Mouse (Mus musculus) hindbrain, embryonic 16.5 days (tissue): ENCODE measurements at regions not wholly inside any gene's neighbourhood (a gene's known extent, or its start where the extent isn't known, plus 50 kb on each side); places are given as distances from the start of the nearest gene placed in this dataset.

Experiments
- ATAC-seq: fragments of 200-750 bp; cut with Nextera tagmentation; 2 replicates; pipeline ENCODE4 v1.8.0; 2017; ENCODE audit warnings: moderate TSS enrichment, moderate library complexity
- H3K27ac ChIP-seq: fragments of 300-500 bp; sonication (generic); 2 replicates; pipeline ENCODE4 v1.5.1; 2014; ENCODE audit warnings: low read depth, mild to moderate bottlenecking, control low read depth, low read length, moderate library complexity
- H3K27me3 ChIP-seq: fragments of 300-500 bp; sonication (generic); replicated peaks from 2 replicates; pipeline ENCODE4 v1.6.1; 2014; ENCODE audit warnings: low read length; ENCODE audit not compliant: control insufficient read depth, insufficient read depth
- H3K36me3 ChIP-seq: fragments of 300-500 bp; sonication (generic); 2 replicates; pipeline ENCODE4 v1.6.1; 2014; ENCODE audit warnings: mild to moderate bottlenecking, low read length, moderate library complexity, mixed read lengths; ENCODE audit not compliant: control insufficient read depth, insufficient read depth
- H3K4me1 ChIP-seq: fragments of 300-500 bp; sonication (generic); 2 replicates; pipeline ENCODE4 v1.6.1; 2014; ENCODE audit warnings: low read depth, low read length; ENCODE audit not compliant: control insufficient read depth, insufficient read depth
- H3K4me2 ChIP-seq: fragments of 300-500 bp; sonication (generic); 2 replicates; pipeline ENCODE4 v1.6.1; 2014; ENCODE audit warnings: mild to moderate bottlenecking, low read length, control low read depth, moderate library complexity
- H3K4me3 ChIP-seq: fragments of 300-500 bp; sonication (generic); 2 replicates; pipeline ENCODE4 v1.5.1; 2014; ENCODE audit warnings: mild to moderate bottlenecking, low read length, control low read depth, moderate library complexity
- H3K9ac ChIP-seq: fragments of 300-500 bp; sonication (generic); 2 replicates; pipeline ENCODE4 v1.6.1; 2014; ENCODE audit warnings: low read depth, mild to moderate bottlenecking, control low read depth, low read length, moderate library complexity
- H3K9me3 ChIP-seq: fragments of 300-500 bp; sonication (generic); 2 replicates; pipeline ENCODE4 v1.6.1; 2014; ENCODE audit warnings: mild to moderate bottlenecking, low read length, moderate library complexity; ENCODE audit not compliant: control insufficient read depth
- WGBS: fragments of 180-500 bp; shearing (Covaris S2); extraction: QIAGEN DNeasy Blood & Tissue Kit; methylation state at CpG from one replicate; pipeline ENCODE4 v1.1.7; 2014; 5-methylcytosine and 5-hydroxymethylcytosine counted together

DNA sequence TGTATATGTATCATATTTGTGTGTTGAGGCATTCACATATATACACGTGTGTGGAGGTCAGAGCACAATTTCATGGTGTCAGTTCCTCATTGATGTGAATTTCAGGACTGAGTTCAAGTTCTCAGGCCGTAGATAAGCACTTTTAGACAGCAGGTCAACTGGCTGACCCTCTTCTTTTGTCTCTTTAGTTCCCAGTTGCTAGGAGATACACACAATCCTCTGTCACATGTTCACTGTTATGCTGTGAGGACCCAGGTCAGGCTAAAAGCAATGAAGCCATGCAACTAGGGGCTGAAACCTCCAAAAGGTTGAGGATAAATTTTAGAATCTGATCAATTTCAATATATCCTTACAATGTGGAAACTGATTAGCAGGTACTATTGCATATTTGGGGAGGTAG, 783.5 kb downstream of the Galc start:
- Histone ChIP-seq H3K9ac (no peak overlapping the region), H3K4me3 (no peak overlapping the region), H3K4me2 (no peak overlapping the region), H3K4me1 (peaks cover 5% of the 10 kb centered on the region), H3K36me3 (no peaks in the 10 kb centered on the region), H3K9me3 (no peaks in the 10 kb centered on the region), H3K27me3 (no peaks in the 10 kb centered on the region), H3K27ac (no peak overlapping the region)
- no peak for ATAC-seq
- WGBS = 23% methylated on average over 2 of the region's 2 CpGs

DNA sequence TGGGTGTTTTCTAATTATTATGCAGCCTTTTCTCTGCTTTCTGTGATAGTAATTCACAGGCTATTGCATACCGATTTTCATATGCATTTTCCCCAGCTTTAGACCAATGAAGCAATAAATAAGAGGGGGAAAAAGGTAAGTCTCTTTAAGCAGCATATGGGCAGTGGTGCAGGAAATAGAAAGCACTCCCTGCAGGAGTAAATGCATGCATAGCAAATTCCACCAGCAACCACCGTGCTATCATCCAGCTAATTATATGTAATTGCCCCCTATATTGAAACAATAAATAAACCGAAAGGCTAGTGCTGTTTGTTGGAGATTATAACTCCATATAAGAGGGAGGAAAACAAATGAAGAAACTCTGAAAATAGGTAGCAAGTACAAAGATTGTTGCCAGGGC, 790.1 kb downstream of the Galc start:
- Histone ChIP-seq H3K27ac (no peak overlapping the region), H3K9me3 (no peaks in the 10 kb centered on the region), H3K27me3 (no peaks in the 10 kb centered on the region), H3K36me3 (no peaks in the 10 kb centered on the region), H3K4me1 (no peaks in the 10 kb centered on the region), H3K4me3 (no peak overlapping the region), H3K4me2 (no peak overlapping the region), H3K9ac (no peak overlapping the region)
- no peak for ATAC-seq
- WGBS = 58% methylated on average over 3 of the region's 3 CpGs

DNA sequence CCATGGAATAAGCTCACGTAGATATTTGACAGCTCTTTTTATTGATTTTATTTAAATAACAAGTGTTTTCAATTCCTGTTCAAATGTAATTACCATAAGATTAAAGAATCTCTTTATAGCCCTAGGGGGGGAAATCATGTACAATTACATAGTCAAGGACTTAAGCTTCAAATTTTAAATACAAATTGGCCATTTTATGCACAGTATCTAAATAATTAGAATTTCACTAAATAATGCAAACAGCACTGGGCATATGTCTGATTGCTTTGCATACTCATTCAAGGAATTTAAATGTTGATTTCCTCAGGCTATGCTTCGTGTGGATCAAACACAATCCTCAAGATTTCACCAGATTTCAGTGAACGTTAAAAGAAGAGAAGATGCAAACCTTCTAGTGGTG, 823.1 kb downstream of the Galc start:
- Histone ChIP-seq H3K27me3 (no peaks in the 10 kb centered on the region), H3K9me3 (no peaks in the 10 kb centered on the region), H3K4me2 (no peak overlapping the region), H3K4me1 (no peaks in the 10 kb centered on the region), H3K27ac (no peak overlapping the region), H3K4me3 (no peak overlapping the region), H3K36me3 (no peaks in the 10 kb centered on the region), H3K9ac (no peak overlapping the region)
- 54% methylated on average over 3 of the region's 3 CpGs for WGBS
- no peak for ATAC-seq

DNA sequence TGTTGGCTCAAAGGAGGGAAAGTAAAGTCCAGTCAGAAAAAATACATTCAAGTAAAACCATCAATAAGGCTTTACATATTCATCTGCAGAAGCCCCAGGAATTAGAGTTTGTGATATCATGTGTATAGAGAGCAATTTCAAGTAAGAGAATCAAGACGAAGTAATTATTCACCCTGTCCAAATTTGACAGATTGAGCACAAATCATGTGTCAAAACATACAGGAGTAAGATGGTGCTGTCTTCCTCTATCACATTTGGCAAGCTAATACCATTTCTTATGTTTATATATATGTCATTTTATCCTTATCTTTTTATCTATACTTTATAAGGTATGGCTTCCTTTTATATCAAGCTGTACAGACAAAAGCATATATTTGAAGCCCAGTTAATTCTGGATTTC, 825.2 kb downstream of the Galc start:
- H3K27ac ChIP-seq = no peak overlapping the region
- no peaks in the 10 kb centered on the region for H3K9me3 ChIP-seq
- H3K4me2 ChIP-seq = no peak overlapping the region
- ATAC-seq = no peak
- H3K27me3 ChIP-seq = no peaks in the 10 kb centered on the region
- no peak overlapping the region for H3K4me3 ChIP-seq
- H3K4me1 ChIP-seq = no peaks in the 10 kb centered on the region
- no peak overlapping the region for H3K9ac ChIP-seq
- WGBS = 71% methylated on average over 1 of the region's 1 CpGs
- no peaks in the 10 kb centered on the region for H3K36me3 ChIP-seq

DNA sequence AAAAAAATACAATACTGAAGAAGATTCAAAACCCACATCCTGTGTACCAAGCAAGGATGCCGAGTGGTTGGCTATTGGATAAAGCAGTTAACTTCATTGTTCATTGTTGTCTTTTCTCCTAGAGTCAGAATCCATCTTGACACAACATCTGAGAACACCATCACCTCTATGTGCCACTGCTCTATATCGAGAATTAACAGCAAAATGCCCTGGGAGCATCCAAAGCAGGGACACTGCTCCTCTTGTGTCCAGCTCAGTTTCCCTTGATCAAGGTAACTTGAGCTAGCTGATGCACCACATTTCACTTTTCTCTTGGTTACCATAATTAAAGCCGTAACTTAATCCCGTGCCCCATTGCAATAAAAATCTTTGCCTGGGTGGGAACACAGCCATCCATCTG, 826.6 kb downstream of the Galc start:
- no peaks in the 10 kb centered on the region for H3K36me3 ChIP-seq
- no peak overlapping the region for H3K4me2 ChIP-seq
- H3K9ac ChIP-seq = no peak overlapping the region
- 90% methylated on average over 4 of the region's 4 CpGs for WGBS
- no peaks in the 10 kb centered on the region for H3K9me3 ChIP-seq
- H3K27ac ChIP-seq = no peak overlapping the region
- ATAC-seq = no peak
- no peaks in the 10 kb centered on the region for H3K4me1 ChIP-seq
- no peaks in the 10 kb centered on the region for H3K27me3 ChIP-seq
- H3K4me3 ChIP-seq = no peak overlapping the region

DNA sequence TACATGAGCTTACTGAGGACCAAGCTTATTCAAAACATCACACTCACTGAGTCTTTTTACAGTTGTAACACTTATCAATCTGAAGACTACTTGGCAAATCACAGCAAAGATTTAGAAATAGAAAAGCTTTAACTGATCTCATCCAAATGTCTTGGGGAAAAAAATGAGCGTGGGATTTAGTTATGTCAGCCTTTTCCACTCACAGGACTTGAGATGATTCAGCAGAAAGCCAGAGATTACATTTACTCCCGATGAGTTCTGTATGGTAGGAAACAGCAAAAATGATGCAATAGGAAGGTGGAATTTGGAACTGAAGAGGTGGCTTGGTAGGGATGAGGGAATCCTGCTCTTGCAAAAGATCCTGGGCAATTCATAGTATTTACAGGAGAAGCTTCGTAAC, 831.0 kb downstream of the Galc start:
- no peaks in the 10 kb centered on the region for H3K4me1 ChIP-seq
- H3K36me3 ChIP-seq = no peaks in the 10 kb centered on the region
- H3K4me2 ChIP-seq = no peak overlapping the region
- no peak overlapping the region for H3K27ac ChIP-seq
- ATAC-seq = no peak
- no peak overlapping the region for H3K9ac ChIP-seq
- H3K27me3 ChIP-seq = no peaks in the 10 kb centered on the region
- 92% methylated on average over 3 of the region's 3 CpGs for WGBS
- H3K9me3 ChIP-seq = no peaks in the 10 kb centered on the region
- no peak overlapping the region for H3K4me3 ChIP-seq

DNA sequence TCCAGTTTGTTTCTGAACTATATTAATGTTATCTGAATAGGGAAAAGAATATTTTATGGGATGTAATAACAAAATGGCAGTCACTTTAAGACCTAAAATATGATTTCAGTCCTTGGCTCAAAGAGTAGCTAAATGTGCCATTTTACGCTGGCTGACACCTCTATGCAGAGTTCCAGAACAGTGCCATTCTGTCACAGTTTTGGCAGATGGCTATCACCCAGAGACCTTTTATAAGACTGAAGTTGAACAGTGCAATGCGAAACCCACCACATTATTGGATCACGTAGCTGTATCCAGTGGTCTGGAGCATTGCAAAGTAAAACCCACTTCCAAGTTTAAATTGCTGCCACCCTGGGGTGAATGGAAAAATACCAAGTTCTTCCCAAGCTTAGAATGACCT, 834.5 kb downstream of the Galc start:
- H3K4me1 ChIP-seq = no peaks in the 10 kb centered on the region
- ATAC-seq = no peak
- H3K4me3 ChIP-seq = no peak overlapping the region
- no peak overlapping the region for H3K27ac ChIP-seq
- H3K9me3 ChIP-seq = no peaks in the 10 kb centered on the region
- H3K4me2 ChIP-seq = no peak overlapping the region
- H3K27me3 ChIP-seq = no peaks in the 10 kb centered on the region
- no peaks in the 10 kb centered on the region for H3K36me3 ChIP-seq
- no peak overlapping the region for H3K9ac ChIP-seq
- WGBS = 87% methylated on average over 3 of the region's 3 CpGs

DNA sequence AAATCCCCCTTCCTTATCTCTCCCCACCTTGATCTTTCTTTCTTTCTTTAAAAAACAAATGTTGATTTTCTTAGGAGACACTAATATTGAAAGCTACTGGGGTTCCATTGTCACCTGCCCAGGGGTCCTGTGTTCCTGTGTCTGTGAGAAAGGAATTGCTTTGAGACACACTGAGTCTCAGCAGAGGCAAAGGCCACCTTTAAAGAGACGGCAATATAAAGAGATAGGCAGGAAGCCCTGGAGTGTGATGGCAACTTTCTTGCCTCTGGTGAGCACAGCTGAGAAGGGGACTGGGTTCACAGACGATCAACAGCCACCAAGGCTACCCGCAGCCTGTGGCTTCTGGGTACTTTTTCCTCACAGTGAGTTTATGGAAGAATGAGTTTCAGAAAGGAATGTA, 855.8 kb downstream of the Galc start:
- WGBS = 7% methylated on average over 3 of the region's 3 CpGs
- no peaks in the 10 kb centered on the region for H3K36me3 ChIP-seq
- no peaks in the 10 kb centered on the region for H3K27me3 ChIP-seq
- H3K4me3 ChIP-seq = no peak overlapping the region
- H3K4me2 ChIP-seq = no peak overlapping the region
- no peak overlapping the region for H3K9ac ChIP-seq
- H3K9me3 ChIP-seq = no peaks in the 10 kb centered on the region
- H3K27ac ChIP-seq = no peak overlapping the region
- no peaks in the 10 kb centered on the region for H3K4me1 ChIP-seq
- ATAC-seq = no peak

DNA sequence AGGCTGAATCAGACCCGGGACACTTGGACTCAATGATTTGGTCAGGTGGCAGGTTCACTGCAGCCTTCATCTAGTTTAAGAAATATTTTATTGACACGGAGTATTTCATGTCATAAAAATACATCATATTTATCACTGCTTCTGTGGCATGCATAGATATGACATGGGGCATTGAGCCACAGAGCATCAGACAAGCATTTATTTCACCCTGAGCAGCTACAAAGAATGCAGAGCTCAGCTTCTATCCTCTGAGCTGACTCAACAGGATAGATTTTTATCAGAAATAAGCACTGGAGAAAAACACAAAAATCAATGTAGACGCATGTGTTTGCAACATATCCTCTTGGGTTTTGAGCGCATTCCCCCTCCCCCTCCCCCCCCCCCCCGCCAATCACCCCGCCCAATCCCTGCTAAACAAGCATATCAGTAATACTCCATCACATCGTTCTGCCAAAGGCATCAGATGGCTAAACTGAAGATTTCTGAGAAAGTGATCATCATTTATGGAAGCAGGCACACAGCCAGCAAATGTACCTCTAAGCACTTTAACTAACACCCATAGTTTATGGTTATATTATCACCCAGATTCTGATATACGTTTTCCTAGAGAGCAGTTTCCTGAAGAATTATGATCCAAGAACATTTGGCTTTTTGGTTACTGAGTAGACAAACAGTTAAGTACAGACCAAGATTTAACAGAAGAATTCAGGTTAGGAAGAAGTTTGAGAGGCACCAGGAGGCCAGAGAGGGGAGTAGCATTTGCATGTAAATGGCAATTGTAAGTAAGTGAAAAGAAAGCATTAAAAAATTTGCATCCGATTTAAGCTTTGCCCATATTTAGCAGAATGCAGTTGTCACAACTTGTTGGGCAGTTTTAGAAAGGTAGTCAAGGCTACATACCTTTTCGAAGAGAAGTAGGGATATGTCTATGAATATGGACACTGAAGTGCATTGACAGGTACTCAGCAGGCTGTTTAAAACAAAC, 856.6 kb downstream of the Galc start:
- no peaks in the 10 kb centered on the region for H3K27me3 ChIP-seq
- no peaks in the 10 kb centered on the region for H3K36me3 ChIP-seq
- H3K4me3 ChIP-seq = no peak overlapping the region
- no peaks in the 10 kb centered on the region for H3K4me1 ChIP-seq
- H3K9me3 ChIP-seq = no peaks in the 10 kb centered on the region
- 9% methylated on average over 9 of the region's 10 CpGs for WGBS
- no peak overlapping the region for H3K9ac ChIP-seq
- no peak overlapping the region for H3K4me2 ChIP-seq
- ATAC-seq = no peak
- no peak overlapping the region for H3K27ac ChIP-seq
